Mouse (Mus musculus): ENCODE measurements around the gene Rfxap.

- TF ChIP-seq CTCF (IDR thresholded peaks at IDR 0.05; ENCODE audit: borderline replicate concordance, insufficient read depth, low read depth, low read length), result no peak
- TF ChIP-seq POLR2A (IDR thresholded peaks at IDR 0.05; ENCODE audit: borderline replicate concordance, insufficient read depth, low read length), result no peak
Observed at GRCm38 (mm10) chr3:54795379-54795778, 12.2 kb downstream of the Rfxap start.

Data from cerebellum, adult 2 months (tissue).